Mouse (Mus musculus) Muller cell, postnatal 12 days (primary cell): ENCODE results near the gene Olfr1417.
"Not testable (repeated sequence)": the region's sequence is repeated elsewhere in the genome, so short reads cannot be mapped to it uniquely, and the experiment has no call there.

Source experiments
- DNase-seq: peaks from one replicate; pipeline ENCODE4 v3.0.0-alpha.2; 2015; ENCODE audit errors: inconsistent ontology term

Gene Olfr1417

DNA sequence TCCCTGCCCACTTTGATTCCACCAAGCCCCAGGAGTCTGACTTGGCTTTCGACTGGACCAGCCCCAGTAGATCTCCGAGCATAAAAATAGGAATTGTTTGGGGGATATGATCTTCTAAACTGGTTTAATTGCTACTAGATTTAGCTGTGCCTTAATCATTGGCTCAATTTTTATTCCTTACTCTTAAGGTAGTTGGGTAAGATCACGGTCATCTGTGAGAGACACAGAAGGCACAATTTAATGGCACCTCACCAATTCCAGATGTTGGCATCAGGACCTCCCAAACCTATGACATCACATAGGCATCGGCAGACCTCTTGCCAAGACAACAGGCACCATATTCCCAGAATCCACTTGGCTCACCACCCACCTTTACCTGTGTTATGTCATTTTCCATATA lies at the start of gene Olfr1417:
TSS of gene Olfr1417 (minus strand) at position 101 of the 400 bp plus-strand sequence.
- no peak for DNase-seq

DNA sequence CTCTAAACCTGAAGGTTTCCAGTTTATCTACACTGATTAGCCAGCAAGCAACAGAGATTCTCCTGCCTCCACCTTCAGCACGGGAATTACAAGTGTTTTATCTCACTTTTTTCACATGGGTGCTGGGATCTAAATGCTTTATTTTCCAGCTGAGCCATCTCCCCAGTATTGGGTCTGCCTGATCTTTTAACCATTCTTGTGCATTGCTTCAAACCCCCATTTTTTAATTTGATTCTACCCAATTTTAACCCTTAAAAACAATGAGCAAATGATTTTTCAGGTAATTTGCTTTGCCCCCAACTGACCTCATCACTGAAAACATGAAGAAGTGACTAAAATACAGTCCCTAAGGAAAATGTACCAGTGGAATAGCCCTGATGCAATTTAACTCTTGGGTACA lies 47.2 kb upstream of the Olfr1417 start, which contains the start of gene Olfr1420:
TSS of gene Olfr1420 (plus strand) at position 301 of the 400 bp plus-strand sequence.
- no peak for DNase-seq

DNA sequence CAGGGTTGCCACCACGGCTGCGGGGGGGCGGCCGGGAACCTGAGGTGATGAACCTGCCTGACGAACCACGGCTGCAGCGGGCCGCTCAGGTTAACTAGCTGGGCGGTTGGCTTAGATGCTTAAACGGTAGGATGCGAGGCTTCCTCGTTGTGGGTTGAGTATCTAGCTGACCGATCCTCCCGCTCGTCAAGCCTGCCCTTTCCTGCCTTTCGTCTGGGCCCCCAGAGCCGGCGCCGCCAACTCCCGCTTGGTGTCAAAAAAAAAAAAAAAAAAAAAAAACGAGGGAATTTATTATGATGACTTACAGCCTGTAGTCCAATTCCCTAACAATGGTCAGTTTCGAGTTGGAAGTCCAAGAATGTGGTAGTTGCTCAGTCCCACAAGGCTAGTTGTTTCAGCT lies 39.4 kb upstream of the Olfr1417 start:
- DNase-seq: not testable (repeated sequence)

DNA sequence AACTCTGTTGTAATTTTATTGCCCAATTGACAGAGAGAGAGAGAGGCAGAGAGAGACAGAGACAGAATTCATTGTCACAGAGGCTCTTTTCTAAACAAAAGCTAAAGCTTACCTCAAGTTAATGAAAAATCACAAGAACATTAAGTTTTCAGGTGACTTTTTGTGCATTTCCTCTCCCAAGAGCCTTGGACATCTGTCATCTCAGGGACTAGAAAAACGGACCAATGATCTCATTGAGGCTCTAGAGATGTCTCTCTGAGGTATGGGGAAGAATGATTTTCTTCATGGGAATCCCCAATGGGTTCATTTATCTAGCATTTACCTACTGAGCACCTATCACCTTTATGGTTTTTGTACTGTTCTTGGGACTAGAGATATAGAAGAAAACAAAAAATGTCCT lies 36.0 kb upstream of the Olfr1417 start, which contains the start of gene Olfr1419:
TSS of gene Olfr1419 (minus strand) at position 101 of the 400 bp plus-strand sequence.
- DNase-seq: no peak

DNA sequence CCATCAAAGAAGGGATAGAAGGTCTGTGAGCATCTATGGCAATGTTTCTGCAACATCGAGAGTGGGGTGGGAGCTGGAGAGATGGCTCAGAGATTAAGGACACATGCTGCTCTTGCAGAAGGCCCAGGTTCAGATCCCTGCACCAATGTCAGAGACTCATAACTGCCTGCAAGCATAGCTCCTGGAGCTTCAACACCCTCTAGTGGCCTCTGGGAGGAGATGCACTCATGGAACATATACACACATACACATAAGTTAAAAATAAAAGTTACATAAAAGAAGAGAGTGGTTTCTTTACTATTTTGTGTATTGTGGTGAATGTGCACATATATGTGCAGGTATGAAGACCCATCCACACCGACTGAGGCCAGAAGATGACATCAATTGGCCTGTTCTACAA lies 28.8 kb upstream of the Olfr1417 start:
- DNase-seq: no peak

DNA sequence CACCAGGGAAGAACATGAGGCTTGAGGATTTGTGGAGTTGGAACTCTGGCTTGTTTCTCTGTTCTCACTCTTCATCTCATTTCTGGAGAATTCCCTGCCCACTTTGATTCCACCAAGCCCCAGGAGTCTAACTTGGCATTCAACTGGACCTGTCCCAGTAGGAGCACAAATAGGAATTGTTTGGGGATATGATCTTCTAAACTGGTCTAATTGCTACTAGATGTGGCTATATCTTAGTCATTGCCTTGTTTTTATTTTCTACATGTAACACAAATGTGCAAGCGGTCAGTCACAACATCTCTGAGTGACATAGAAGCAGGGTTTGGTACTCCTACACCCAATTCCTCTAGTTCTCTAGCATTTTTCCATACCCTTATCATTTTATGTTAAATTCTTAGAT lies 21.9 kb upstream of the Olfr1417 start, which contains the start of gene Olfr1418:
TSS of gene Olfr1418 (minus strand) at position 101 of the 400 bp plus-strand sequence.
- no peak for DNase-seq

DNA sequence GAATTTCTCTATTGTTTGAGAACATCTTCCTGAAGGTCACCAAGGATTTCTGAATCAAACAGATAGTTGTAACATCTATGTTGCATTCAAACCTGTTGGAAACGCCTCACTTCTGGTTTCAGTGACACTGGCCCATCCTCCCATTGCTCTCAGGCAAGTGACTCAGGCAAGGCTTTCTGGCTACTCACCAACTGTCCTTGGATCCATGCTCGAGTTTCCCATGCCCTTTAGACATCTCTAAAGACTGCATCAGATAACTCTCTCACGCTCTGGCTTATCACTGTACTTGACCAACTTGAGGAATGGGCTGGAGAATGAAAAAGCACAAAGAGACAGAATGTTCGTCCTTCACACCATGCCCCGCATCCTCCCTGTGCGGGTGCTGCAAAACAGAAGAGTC lies 17.5 kb upstream of the Olfr1417 start:
- DNase-seq: no peak

DNA sequence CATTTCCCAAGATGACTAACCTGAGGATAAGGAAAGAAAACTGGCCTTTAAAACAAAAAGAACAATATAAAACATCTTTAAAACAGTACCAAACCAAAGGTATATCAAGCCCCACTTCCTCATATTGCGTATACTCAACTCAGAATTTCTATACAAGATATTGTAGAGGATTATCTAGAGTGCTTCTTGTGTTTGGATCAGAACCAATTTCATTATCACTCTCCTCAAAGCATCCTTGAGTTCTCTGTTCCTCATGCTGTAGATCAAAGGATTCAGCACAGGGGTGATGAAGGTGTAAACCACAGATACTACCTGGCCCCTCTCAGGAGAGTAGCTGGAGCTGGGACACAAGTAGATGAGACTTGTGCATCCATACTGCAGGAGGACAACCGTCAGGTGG lies 15.8 kb upstream of the Olfr1417 start:
- no peak for DNase-seq

DNA sequence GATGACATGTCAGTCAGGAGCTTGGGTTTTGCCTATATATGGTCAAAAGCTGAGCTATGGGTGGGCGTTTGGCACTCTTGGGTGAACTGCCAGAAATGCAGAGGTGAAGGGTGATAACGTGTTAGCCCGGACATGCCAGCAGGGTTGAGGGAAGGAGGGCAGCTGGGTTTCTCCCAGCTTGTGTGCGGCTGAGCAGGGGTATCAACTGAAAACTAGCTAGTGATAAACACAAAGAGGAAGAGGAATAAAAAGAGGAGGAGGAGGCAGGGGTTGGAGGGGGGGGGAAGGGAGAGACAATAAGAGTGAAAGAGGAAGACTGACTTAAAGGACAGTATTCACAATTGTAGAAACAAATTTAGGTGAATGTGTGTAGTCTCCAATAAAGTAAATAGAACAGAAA lies 13.6 kb upstream of the Olfr1417 start:
- DNase-seq: no peak

DNA sequence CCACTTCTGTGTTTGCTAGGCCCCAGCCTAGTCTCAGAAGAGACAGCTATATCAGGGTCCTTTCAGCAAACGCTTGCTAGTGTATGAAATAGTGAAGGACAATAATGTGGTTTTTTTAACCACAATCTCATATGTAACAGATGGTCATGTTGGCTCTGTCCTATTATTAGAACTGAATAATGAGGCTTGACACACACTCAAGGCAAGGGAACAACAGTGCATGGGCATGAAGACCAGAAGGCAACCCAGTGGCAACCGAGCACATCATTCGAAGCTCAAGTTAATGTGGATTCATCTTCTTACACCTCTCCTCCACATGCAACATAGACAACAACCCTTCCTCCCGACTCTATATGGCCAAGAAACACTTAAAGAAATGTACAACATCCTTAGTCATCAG lies 7.3 kb upstream of the Olfr1417 start:
- DNase-seq: no peak

DNA sequence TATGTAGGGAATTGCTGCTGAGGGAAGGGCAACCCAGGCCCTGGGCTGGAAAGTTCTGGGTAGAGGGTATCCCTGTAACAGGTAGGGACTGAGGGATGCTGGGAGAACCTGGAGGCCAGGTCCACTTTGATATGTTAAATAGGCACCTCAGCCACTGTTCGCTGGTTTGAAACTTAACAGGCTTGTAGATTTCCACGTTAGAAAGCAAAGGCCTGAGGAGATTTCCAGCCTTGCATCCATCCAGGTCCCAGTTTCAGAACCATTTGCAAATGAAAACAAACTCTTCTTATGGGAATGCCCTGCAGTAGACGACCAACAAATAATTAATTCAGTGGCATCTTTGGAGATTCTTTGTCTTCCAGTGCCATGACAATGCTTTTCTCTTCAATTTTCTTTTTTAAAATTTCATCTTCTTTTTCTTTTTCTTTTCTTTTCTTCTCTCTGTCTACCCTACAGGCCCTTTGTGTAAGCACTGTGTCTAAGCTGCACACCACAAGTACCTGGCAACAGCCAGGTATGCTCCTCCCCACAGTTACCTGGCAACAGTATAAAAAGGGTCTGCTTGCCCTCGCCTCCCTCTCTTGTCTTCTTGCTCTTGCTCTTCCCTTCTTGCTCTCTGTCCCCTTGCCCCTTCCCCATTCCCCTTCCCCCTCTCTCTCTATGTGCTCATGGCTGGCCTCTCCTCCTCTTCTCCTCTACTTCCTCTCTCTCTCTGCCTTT lies 15.5 kb downstream of the Olfr1417 start:
- DNase-seq: no peak

DNA sequence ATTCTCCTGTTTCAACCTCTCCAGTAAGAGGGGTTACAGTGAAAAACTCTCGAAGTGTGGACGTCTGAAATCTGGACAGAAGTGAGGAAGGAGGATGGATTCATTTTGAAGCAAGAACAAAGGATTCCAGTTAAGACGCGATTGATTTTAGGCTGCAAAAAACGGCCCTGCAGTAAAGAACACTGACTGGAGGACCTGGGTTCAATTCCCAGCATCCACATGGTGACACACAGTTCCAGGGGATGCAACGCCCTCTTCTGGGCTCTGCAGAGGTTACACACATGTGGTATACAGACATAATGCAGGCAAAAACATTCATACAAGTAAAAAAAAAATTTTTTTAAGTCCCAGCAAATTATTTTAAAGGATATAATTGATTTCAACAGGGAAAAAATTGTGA lies 18.8 kb downstream of the Olfr1417 start:
- DNase-seq: no peak

DNA sequence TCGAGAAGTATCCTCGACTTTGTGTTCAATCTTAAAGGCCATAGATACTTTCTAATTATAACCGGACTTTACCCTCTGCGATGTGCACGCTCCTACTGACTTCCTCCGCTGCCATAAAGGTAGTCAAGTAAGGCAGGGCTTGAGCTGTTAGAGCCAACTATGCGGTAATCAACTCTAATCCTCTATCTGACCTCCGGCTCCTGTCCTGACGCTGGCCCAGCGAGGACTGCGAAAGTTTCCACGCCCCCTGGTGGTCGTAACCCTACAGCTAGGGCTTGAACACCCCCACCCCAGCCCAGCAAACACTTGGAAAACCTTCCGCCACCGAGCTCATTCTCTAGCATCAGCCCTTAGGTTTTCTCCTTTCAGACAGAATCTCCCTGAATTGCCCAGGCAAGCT lies 19.2 kb downstream of the Olfr1417 start:
- peak; percentile 75 for DNase-seq

DNA sequence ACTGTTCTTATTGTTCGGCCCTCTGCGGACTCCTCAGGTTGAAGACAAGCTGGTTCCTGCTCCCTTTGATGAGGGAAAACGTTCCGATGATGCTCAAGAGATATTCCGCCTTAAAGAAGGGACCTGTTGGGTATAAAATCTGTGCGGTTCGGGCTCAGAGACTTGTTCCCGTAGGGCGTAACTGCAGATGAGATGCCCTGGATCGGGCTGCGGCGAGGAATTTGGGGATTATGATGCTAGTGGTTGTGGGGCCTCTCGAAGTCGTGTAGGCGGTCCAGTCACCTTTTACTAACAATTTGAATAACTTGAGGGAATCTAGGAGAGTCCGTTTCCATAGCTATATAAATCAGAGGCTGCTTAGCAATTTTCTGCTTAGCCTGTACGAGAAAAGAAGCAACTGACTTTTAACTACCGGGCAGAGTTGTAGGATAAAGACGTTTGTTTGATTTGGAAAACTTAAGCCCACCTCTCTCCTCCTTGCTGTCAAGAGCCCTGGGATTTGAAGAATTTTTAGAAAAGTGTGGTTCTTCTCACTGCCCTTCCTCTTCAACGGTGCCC lies 19.8 kb downstream of the Olfr1417 start, which contains the start of gene Stx3:
TSS of gene Stx3 (minus strand) at position 261 of the 558 bp plus-strand sequence.
- no peak for DNase-seq

DNA sequence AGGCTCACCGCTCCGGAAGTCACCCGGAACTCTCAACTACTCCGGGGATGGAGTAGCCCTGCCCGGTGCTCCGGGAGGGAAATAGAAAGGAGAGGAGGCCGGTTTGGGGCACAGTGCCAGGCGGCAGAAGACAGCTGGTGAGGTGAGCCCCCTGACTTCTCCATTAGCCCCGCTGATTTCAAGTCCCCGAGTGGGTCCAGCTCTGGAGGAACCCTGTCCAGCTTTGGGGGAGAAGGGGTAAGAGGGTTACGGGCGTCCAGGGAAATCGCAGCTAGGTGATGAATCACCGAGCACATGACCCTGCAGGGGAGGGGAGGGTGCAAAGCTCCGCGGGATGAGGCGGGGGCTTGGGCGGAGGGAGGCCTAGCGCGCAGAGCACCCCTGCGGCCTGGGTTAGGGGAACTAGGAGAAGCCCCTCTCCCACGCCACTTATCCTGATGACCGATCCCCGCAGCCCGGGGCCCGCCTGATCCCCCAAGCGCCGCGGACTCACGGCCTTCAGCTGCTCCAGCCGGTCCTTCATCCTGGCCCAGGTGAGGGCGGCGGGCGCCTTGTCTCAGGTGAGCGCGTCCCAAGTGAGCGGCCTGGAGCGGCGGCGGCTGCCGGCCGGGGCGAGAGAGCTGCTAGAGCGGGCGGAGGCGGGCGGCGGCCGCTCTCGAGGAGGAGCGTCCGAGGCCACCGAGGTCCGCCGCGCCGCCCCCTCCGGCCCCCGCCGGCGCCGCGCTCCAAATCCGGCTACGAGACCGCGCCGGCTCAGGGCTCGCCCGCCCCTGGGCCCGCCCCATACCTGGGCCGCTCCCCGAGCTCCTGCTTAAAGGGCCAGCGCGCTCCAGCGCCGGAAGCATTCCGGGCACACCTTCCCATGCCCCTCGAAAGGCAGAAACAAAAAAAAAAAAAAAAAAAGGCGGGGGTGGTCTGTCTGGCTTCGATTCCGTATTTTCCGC lies 20.5 kb downstream of the Olfr1417 start:
- peak; percentile 82 for DNase-seq

DNA sequence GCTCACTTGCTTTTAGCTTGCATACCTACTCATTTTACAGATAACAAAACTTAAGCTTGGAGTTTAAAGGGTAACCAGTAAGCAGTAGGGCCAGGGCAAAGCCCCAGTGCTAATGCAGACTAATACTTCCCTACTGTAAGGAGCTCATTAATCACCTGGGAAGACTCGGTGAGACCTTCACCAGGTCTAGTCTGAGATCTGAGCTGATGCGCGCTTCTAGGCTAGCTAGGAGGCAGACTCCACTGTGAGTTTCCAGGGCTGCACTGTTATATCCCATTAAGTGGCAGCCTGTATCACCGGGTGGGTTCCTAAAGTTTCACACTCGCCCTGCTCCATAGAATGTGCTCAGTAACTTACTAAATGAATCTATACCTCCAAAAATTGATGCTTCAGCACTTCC lies 21.4 kb downstream of the Olfr1417 start:
- DNase-seq: no peak

DNA sequence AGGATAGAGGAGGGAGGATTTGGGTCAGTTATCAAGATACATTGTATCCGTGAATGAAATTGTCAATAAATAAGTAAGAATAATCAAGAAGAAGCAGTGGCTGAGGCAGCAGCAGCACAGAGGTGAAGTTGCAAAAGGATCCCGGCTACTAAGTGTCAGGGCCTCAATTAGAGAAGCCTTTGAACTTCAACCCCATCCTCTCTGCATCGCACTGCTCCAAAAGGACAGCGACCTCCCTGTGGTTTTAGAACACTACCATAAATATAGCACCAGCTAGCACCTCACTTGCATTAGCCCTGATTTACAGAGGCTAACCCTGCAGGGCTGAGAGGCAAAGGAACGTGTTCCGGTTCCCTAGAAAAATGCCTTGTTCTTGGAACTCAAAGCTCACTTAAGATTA lies 22.3 kb downstream of the Olfr1417 start:
- DNase-seq: no peak

DNA sequence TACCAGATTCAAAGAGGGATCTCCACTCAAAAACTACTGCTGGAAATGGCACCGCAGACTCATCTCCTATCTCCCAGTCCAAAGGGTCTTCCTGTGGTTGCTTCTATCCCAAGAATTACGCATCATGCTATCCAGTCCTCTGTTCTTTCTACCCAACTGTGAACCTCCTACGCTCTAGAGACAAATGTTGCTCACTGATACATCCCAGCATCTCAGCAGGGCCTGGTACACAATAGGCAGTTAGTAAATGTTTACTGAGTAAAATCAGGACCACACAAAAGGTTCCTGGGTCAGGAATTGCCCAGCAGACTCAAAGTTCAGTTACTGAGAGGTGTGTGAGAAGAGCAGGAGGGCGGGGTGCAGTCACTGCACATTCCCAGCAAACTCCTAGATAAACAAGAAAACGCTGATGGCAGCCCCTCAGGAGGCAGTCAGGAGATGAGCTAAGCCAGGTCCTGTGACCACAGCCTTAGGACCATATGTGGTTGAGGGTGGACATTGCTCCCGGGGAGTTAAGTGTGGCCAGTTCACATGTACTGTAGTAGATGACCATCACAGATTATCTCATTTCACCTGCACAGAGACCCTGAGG lies 24.2 kb downstream of the Olfr1417 start:
- no peak for DNase-seq

DNA sequence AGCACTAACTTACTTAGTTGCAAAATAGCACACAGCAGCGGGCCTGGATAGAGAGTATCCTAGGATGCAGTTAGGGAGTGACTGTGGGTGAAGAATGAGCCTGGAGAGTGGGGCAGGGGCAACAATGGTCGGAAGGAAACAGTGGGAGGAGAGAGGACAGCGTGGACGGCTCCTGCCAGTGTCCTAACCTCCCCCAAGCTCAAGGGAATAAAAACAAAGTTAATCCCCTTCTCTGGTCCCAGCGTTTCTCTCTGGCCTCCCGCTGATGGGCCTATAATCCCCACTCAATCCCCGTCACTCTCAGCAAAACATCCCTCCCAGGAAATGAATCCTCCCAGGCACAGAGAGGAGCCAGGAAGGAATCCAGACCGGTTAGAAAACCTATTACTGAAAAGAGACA lies 25.4 kb downstream of the Olfr1417 start:
- DNase-seq: no peak

DNA sequence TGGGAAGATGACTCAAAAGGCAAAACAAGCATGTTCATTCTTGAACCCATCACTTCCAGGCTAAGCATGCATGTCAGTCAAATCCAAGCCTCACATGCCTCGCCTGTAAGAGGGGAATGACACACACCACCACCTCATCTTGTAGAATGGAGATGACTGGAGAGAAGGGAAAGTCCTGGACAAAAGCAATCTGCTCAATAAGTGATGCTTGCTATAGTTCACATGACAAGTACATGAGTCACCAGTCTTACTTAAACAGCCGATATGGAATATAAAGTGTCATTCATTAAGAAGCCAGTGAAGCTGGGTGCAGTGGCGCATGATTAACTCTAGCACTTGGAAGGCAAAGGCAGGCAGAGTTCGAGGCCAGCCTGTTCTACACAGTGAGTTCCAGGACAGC lies 25.9 kb downstream of the Olfr1417 start:
- no peak for DNase-seq

DNA sequence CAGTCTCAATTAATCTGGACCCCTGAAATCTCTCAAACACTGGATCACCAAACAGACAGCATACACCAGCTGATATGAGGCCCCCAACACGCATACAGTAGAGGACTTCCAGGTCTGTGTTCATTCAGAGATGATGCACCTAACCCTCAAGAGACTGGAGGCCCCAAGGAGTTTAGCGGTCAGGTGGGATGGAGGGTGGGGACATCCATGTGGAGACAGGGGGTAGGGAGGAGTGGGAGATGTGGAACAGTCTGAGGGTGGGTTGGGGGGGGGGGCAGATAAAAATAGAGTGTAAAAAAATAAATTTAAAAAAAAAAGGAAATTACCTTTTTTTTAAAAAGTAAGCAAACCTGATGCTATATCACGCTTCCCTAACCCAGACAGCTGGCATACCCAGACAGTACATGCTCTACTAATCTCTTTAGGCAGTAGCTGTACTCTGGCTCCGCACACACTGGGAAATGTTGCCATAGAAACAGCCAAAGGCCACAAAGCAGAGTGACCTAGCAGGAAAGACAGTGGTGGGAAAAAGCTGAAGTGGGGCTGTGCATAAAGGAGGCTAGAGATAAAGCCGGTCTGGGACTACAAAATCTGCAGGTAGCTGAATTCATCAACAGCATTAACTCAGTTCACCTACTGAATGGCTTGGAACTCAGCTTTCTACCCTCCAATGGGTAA lies 27.2 kb downstream of the Olfr1417 start:
- peak; percentile 43 for DNase-seq
